Mouse (Mus musculus): ENCODE measurements around the gene Ankrd34a.

DNA sequence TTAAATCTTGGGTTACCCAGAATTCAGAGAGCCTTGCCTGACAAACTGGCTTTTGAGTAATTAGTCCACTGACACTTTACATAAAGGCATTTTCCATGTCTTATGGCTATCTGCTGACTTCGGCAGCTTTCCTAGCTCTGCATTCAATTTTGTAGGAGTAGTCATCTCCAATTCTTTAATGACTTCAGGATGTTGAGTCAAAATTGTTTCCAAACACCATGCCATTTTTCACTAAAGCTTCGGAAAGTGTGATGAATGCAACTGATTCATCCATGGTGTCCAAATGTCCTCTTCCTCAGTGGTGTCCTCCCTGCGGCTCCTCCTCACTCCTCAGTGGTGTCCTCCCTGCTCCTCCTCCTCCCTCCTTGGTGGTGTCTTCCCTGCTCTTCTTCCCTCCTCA is 21.5 kb downstream of the Ankrd34a start:
- TF ChIP-seq CTCF (IDR thresholded peaks at IDR 0.05; ENCODE audit: borderline replicate concordance, insufficient read depth, low read length) (no peak), POLR2A (IDR thresholded peaks at IDR 0.05; ENCODE audit: low read depth, low read length) (no peak)
